Mouse (Mus musculus) spleen, adult 18-20 months (tissue): ENCODE results near the gene Etnk1.

Experiments used
- DNase-seq, 2 experiments: peaks; one replicate each; pipeline ENCODE4 v3.0.0; 2022; ENCODE audit warnings: mixed read lengths in 2 of 2

The Etnk1 gene

GRCm38 (mm10) chr6:143151081-143151995 lies 15.7 kb upstream of the Etnk1 start:
- peak; percentile 37 to 59 for DNase-seq

GRCm38 (mm10) chr6:143152321-143152827 lies 14.6 kb upstream of the Etnk1 start:
- no peak for DNase-seq

GRCm38 (mm10) chr6:143153160-143153559 lies 13.9 kb upstream of the Etnk1 start:
- DNase-seq = no peak

GRCm38 (mm10) chr6:143153751-143154494 lies 13.1 kb upstream of the Etnk1 start:
- DNase-seq = no peak

- DNase-seq = no peak
Measured at GRCm38 (mm10) chr6:143154885-143155284, 12.1 kb upstream of the Etnk1 start.

DNA sequence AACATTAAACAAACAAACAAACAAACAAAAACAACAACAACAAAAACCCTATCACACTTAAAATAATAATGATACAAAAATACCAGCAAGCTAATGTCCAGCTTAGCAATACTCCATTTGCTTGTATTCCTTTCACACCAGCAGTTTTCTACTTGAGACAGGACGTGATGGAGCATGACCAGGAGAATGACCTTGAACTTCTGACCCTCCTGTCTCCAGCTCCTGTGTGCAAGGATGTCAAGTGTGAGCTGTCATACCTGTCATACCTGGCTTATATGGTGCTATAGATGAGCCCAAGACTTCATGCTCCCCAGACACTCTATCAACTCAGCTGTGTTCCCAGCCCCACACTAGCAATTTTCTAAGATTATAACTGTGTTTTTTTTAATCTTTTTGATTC lies 11.0 kb upstream of the Etnk1 start:
- DNase-seq = no peak

DNA sequence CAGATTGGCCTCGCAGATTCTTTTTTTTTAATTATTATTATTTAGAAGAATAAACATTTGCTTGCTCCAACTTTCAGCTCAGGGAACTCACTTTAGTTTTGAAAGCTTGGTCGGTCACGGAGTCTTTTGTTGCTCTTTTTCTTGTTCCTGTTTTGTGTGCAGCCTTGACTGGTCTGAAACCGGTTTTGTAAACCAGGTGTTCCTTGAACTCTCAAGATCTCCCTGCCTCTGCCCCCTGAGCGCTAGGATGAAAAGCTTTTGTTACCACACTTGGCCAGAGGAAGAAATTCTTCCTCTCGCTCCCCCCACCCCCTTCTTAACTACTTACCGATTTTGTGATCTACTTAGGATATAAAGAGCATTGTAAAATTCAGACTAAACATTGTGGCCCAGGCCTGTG lies 10.3 kb upstream of the Etnk1 start:
- DNase-seq = no peak

GRCm38 (mm10) chr6:143157401-143157800 lies 9.6 kb upstream of the Etnk1 start:
- no peak for DNase-seq

GRCm38 (mm10) chr6:143160572-143161231 lies 6.3 kb upstream of the Etnk1 start:
- no peak for DNase-seq

DNA sequence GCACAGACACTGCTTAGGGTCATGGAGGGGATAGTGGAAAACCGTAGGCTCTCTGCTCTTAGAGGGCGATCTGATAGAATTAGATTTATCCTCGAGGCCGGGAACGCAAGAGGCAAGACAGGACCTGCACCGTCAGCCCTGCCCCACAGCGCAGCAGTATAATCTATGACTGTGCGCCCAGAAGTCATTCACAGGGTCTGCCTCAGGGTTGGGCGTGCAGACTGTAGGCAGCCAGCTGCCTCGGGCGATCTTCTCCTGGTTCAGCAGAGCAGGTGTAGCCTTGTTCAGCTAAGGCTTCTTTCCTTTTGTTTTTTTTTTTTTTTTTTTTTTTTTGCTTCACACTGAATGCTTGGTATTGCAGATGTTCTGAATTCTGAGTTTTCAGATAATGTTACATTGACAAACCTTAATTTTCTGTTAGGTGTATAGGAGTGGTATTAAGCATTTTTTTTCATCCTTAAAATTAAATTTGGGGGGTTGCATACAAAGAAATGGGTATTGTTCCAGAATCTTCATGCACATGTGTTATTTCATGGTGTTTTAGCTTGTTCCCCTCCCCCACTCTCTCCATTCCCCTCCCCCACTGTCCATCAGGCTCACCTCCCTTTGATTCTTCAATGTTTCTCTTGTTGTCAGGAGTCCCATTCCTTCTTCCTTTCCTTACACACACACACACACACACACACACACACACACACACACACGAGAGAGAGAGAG lies 4.7 kb upstream of the Etnk1 start:
- DNase-seq = no peak

- DNase-seq = no peak
Measured at GRCm38 (mm10) chr6:143163956-143164905, 2.8 kb upstream of the Etnk1 start.

GRCm38 (mm10) chr6:143164906-143165255 lies 2.1 kb upstream of the Etnk1 start:
- no peak for DNase-seq

DNA sequence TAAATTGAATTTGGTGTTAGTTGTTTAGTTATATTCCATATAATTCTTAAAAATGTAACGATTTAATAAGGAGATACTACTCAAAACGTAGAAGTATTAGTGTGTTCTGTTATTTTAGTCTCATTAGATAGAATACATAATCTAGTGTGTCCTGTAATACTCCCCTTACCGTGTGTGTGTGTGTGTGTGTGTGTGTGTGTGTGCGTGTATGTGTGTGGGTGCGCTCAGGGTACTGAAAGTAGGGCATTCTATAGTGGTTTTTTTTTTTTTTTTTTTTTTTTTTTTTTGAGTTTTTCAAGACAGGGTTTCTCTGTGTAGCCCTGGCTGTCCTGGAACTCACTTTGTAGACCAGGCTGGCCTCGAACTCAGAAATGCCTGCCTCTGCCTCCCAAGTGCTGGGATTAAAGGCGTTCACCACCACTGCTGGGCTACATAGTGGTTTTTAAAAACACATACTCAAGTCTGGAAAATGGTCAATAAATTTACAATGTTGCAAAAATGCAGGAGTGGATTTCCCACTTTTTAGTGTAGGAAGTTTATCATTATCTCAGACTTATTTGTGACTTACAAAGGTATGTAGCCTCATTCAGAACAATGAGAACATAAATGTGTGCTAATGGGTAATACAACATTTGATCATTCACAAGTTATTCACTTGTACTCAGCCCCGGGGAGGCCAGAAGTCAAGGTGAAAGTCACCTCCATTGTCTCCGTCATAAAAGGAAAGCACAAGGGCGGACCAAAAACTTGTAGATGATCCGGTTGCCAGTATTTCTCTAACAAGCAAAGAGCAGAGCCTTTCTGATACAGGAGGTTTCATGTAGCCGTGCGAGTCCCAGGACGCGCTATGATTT lies 1.4 kb upstream of the Etnk1 start:
- DNase-seq = no peak

- DNase-seq = no peak
Measured at GRCm38 (mm10) chr6:143167409-143167919, 443 bp downstream of the Etnk1 start.

- no peak for DNase-seq
Measured at GRCm38 (mm10) chr6:143167981-143168674, 1.1 kb downstream of the Etnk1 start.

DNA sequence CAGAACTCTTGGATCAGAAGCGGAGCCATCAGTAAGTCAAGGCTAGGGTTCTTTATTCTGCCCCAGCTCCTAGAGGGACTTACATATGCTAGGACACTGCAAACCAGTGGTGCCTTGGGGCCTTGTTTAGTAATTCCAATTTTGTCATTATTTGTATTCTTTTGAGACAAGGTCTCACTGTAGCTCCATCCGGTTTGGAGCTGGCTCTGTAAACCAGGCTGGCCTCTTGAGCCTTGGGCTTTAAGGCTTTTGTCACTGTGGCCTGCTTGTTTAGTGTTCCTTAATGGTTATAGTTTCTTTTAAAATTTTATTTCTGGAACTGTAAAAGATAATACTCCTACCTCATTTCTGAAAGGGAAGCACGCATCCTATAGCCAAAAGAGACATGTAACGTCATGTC lies 2.4 kb downstream of the Etnk1 start:
- DNase-seq = no peak

DNA sequence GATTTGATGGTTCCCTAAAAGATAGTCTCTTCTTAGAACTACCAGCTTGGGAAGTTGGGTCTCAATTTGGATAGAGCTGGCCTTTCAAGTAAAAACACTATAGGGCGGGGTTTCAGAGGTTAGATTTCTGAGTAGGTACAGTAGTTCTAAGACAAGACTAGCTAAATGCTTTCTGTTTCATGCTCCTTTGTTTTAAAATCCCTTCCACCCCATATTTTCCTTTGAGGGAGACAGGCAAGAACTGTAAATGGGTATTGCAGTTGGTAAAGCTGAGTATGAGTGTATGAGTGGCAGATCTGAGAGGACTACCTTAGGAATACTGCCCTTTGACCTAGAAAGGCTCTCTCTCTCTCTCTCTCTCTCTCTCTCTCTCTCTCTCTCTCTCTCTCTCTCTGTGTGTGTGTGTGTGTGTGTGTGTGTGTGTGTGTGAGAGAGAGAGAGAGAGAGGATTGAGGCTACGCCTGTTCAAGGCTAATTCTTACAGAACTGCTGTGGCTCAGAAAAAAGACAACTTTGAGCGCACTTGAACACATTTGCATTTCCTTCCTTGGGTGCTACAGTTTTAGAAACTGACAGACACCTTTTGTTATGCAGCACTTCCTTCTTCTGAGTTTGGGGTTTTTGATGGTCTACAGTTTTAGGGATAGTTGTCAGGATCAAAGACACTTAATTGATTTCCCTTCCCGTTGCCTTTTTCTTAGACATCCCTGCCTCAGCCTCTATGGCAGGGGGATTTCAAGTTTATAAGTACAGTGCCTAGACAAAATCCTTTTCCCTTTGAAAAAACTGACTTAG lies 3.3 kb downstream of the Etnk1 start:
- no peak for DNase-seq

GRCm38 (mm10) chr6:143171066-143171465 lies 4.0 kb downstream of the Etnk1 start:
- DNase-seq = no peak
